ENCODE assay signal across 1 mouse cellular context in genomic region chr10:4492045-4492444, GRCm38 (mm10).
TF ChIP-seq lines count a peak whose summit lies in the region.

No protein-coding gene starts in this region.

TF ChIP-seq in ES-E14, 5 proteins besides CTCF, POLR2A, EP300 and RAD21:
- TF ChIP-seq ZNF384 (IDR thresholded peaks at IDR 0.05; ENCODE audit: low read depth, low read length) (no peak), CHD2 (IDR thresholded peaks at IDR 0.05; ENCODE audit: low read depth, low read length) (no peak), MAFK (IDR thresholded peaks at IDR 0.05; ENCODE audit: insufficient read depth, low read depth, low read length) (no peak), HCFC1 (IDR thresholded peaks at IDR 0.05; ENCODE audit: borderline replicate concordance, insufficient read depth, low read length) (no peak), ZC3H11A (IDR thresholded peaks at IDR 0.05; ENCODE audit: borderline replicate concordance, low read depth, low read length) (no peak)
